Mouse (Mus musculus) cortical plate, adult 2 months (tissue): ENCODE measurements at regions not wholly inside any gene's neighbourhood (a gene's known extent, or its start where the extent isn't known, plus 50 kb on each side); places are given as distances from the start of the nearest gene placed in this dataset.

Source experiments
- CTCF ChIP-seq: fragments of 200-500 bp; IDR thresholded peaks from 2 replicates; pipeline ENCODE4 v1.5.1; 2011; ENCODE audit warnings: mild to moderate bottlenecking, control low read depth, low read length; ENCODE audit not compliant: insufficient read depth; ENCODE audit errors: extremely low read depth
- POLR2A ChIP-seq: fragments of 200-500 bp; IDR thresholded peaks from 2 replicates; pipeline ENCODE4 v1.6.1; 2011; ENCODE audit warnings: mild to moderate bottlenecking, low read length, control low read depth; ENCODE audit not compliant: insufficient read depth; ENCODE audit errors: extremely low read depth

GRCm38 (mm10) chr6:99842723-99843122, 116.5 kb upstream of the Prok2 start:
- TF ChIP-seq POLR2A (no peak), CTCF (no peak)
